ENCODE assay signal across 14 mouse cellular contexts in the genomic region with DNA sequence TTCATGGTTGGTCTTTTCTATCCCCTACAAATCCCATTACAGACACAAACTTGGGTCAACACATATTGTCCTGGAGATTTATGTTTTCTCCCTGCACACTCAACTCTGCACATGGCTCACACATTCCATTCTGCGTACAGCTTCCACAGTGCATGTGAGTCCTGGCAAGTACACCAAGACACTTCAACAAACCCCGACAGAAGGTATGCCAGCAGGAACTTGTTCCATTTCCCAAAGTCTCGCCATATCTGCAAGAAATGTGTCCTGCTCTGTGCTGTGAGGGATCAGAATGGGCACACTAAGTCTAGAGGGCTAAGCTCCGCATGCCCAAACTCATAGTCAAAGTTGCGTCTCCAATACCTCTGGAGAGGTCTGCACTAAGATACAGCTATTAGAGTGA.
"Had no signal": no experiment of that assay in that cellular context is flagged by ENCODE, and none has a peak within 500 bp of the region (broad histone marks: within the 10 kb centered on the region; RNA-seq: fewer than 3 reads in every experiment).

No protein-coding gene starts in this region.

- H3K36me3 ChIP-seq: limb, embryonic 13.5 days; midbrain, embryonic 10.5 days; neural tube, embryonic 12.5 days had no signal

- H3K27me3 ChIP-seq: limb, embryonic 13.5 days; neural tube, embryonic 12.5 days had no signal

- H3K4me2 ChIP-seq: limb, embryonic 13.5 days; neural tube, embryonic 12.5 days had no signal

- H3K9me3 ChIP-seq: limb, embryonic 13.5 days; midbrain, embryonic 10.5 days; neural tube, embryonic 12.5 days had no signal

- H3K4me1 ChIP-seq: limb, embryonic 13.5 days; midbrain, embryonic 10.5 days; neural tube, embryonic 12.5 days had no signal

- H3K9ac ChIP-seq: limb, embryonic 13.5 days; liver, embryonic 14.5 days; neural tube, embryonic 12.5 days had no signal

- DNase-seq: kidney, postnatal 36 days; layer of hippocampus, adult 9-11 months; left cerebral cortex, postnatal 4 days; lung, adult 18-20 months; lung, postnatal 36 days; midbrain, embryonic 14.5 days; right cerebral cortex, postnatal 4 days; spleen, adult 18-20 months; thymus, adult 18-20 months; thymus, postnatal 25 days had no signal

- H3K4me3 ChIP-seq: limb, embryonic 13.5 days; midbrain, embryonic 10.5 days; neural tube, embryonic 12.5 days had no signal

- H3K27ac ChIP-seq: limb, embryonic 13.5 days; liver, embryonic 14.5 days; midbrain, embryonic 10.5 days; neural tube, embryonic 12.5 days had no signal
